Mouse (Mus musculus) liver, adult 2 months (tissue): ENCODE measurements around the gene Asb1.

Experiments used
- CTCF ChIP-seq: fragments of 200-500 bp; IDR thresholded peaks from 2 replicates; pipeline ENCODE4 v1.5.1; 2011; ENCODE audit warnings: low read depth, low read length, control low read depth
- POLR2A ChIP-seq: fragments of 200-500 bp; IDR thresholded peaks from 2 replicates; pipeline ENCODE4 v1.6.1; 2011; ENCODE audit warnings: low read length, control low read depth; ENCODE audit not compliant: insufficient read depth; ENCODE audit errors: extremely low read depth

DNA sequence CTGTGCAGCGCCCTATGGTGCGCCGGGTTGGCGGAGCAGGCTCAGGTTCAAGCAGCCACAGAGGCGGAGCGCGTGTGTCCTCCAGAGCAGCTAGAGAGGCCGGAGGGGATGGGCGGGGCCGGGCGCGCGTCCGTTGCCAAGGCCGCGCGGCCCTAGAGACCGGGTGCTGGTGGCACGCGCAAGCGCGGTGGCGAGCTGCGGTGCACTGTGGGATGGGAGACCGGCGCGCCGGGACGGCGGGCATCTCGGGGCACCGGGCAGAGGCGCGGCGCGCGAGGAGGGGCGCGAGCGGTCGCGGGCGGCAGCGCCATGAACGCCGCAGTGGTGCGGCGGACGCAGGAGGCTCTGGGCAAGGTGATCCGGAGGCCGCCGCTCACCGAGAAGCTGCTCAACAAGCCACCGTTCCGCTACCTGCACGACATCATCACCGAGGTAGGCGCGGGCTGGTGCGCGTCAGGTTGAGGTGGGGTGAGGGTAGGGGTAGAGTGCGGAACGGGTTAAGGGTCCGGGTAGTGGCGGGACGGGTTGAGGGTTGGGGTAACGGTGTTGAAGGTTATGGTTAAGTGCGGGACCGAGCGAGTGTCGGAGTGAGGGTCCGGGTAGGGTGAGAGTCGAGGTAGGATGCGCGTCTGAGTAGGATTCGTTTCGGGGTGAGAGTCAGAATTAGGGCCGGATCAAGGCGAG, 45.7 kb upstream of the Asb1 start, which contains the start of gene Traf3ip1:
- TF ChIP-seq POLR2A: no peak
- no peak for TF ChIP-seq CTCF
